Mouse (Mus musculus) heart, embryonic 13.5 days (tissue): ENCODE results near the gene Hsd17b10. TPM values are rescaled to one million over a fixed set of nuclear protein-coding genes. Genes with fewer than 3 reads are reported as not detected.

Experiments used
- ATAC-seq: fragments of 200-750 bp; cut with Nextera tagmentation; 2 replicates; pipeline ENCODE4 v1.8.0; 2017; ENCODE audit warnings: moderate TSS enrichment; ENCODE audit not compliant: insufficient number of reproducible peaks, low FRiP score, low TSS enrichment; ENCODE audit errors: extremely low read depth
- H3K27ac ChIP-seq: fragments of 300-500 bp; sonication (generic); replicated peaks from 2 replicates; pipeline ENCODE4 v1.5.1; 2015; ENCODE audit warnings: moderate library complexity, mild to moderate bottlenecking, inconsistent platforms
- H3K27me3 ChIP-seq: fragments of 300-500 bp; sonication (generic); replicated peaks from 2 replicates; pipeline ENCODE4 v1.6.1; 2015; ENCODE audit warnings: mild to moderate bottlenecking, inconsistent platforms
- H3K36me3 ChIP-seq: fragments of 300-500 bp; sonication (generic); 2 replicates; pipeline ENCODE4 v1.6.1; 2015; ENCODE audit warnings: mild to moderate bottlenecking, inconsistent platforms
- H3K4me1 ChIP-seq: fragments of 300-500 bp; sonication (generic); 2 replicates; pipeline ENCODE4 v1.6.1; 2015; ENCODE audit warnings: inconsistent platforms
- H3K4me2 ChIP-seq: fragments of 300-500 bp; sonication (generic); 2 replicates; pipeline ENCODE4 v1.6.1; 2015; ENCODE audit warnings: inconsistent platforms, mild to moderate bottlenecking, moderate library complexity
- H3K4me3 ChIP-seq: fragments of 300-500 bp; sonication (generic); 2 replicates; pipeline ENCODE4 v1.5.1; 2015; ENCODE audit warnings: moderate library complexity, mild to moderate bottlenecking, inconsistent platforms
- H3K9ac ChIP-seq: fragments of 300-500 bp; sonication (generic); 2 replicates; pipeline ENCODE4 v1.6.1; 2015; ENCODE audit warnings: inconsistent platforms, mild to moderate bottlenecking, moderate library complexity
- H3K9me3 ChIP-seq: fragments of 300-500 bp; sonication (generic); 2 replicates; pipeline ENCODE4 v1.6.1; 2016; ENCODE audit warnings: inconsistent platforms
- WGBS: fragments of 180-500 bp; shearing (Covaris S2); methylation state at CpG from one replicate; pipeline ENCODE4 v1.1.7; 2015; ENCODE audit warnings: mixed read lengths; 5-methylcytosine and 5-hydroxymethylcytosine counted together
- polyA plus RNA-seq: library from polyadenylated mRNA; unstranded; fragments of >200 nt; fragmentation: Nextera tagmentation; extraction: Ambion mirVana; gene quantifications from 2 replicates; pipeline ENCODE4 v1.2.1, GENCODE M21; 2015

The Hsd17b10 gene
- polyA plus RNA-seq, 1 experiment from 2014 or later, result 165 TPM

- no peak overlapping the region for H3K9ac ChIP-seq
- ATAC-seq, result no peak
- H3K27ac ChIP-seq, result no peak overlapping the region
- no peak overlapping the region for H3K4me2 ChIP-seq
- peaks cover 28% of the 10 kb centered on the region for H3K27me3 ChIP-seq
- H3K9me3 ChIP-seq, result no peaks in the 10 kb centered on the region
- no peak overlapping the region for H3K4me3 ChIP-seq
- H3K4me1 ChIP-seq, result no peaks in the 10 kb centered on the region
- peaks cover 48% of the 10 kb centered on the region for H3K36me3 ChIP-seq
These were observed 45.6 kb downstream of the Hsd17b10 start for GRCm38 (mm10) chrX:152047230-152047629.

GRCm38 (mm10) chrX:152052546-152052945 lies 50.9 kb downstream of the Hsd17b10 start:
- no peak for ATAC-seq
- peaks cover 40% of the 10 kb centered on the region for H3K36me3 ChIP-seq
- WGBS, result 69% methylated on average over 3 of the region's 3 CpGs
- no peaks in the 10 kb centered on the region for H3K9me3 ChIP-seq
- no peaks in the 10 kb centered on the region for H3K4me1 ChIP-seq
- H3K4me2 ChIP-seq, result no peak overlapping the region
- peaks cover 30% of the 10 kb centered on the region for H3K27me3 ChIP-seq
- H3K4me3 ChIP-seq, result no peak overlapping the region
- no peak overlapping the region for H3K9ac ChIP-seq
- H3K27ac ChIP-seq, result no peak overlapping the region

Other genes starting within 250 kb of the Hsd17b10 start
- gene Huwe1, start 201.0 kb upstream of the Hsd17b10 start, polyA plus RNA-seq, result 31.4 and 34.5 TPM in 2 replicates
- 2.0 and 2.3 TPM in 2 replicates for gene Ribc1, start 14.4 kb downstream of the Hsd17b10 start, polyA plus RNA-seq
- gene Smc1a, start 14.6 kb downstream of the Hsd17b10 start, polyA plus RNA-seq, result 65.6 and 69.5 TPM in 2 replicates
- gene Iqsec2, start 142.4 kb downstream of the Hsd17b10 start, polyA plus RNA-seq, result 31.3 and 34.1 TPM in 2 replicates
- 29.6 and 32.3 TPM in 2 replicates for gene Kdm5c, start 231.2 kb downstream of the Hsd17b10 start, polyA plus RNA-seq